Mouse (Mus musculus) neural tube, embryonic 13.5 days (tissue): Measurements from ENCODE around the gene Gjb3. TPM values are rescaled to one million over a fixed set of nuclear protein-coding genes. Genes with fewer than 3 reads are reported as not detected.

Source experiments
- polyA plus RNA-seq: library from polyadenylated mRNA; unstranded; fragments of >200 nt; fragmentation: Nextera tagmentation; extraction: Ambion mirVana; gene quantifications from 2 replicates; pipeline ENCODE4 v1.2.1, GENCODE M21; 2015

Gjb3 gene
- polyA plus RNA-seq, 1 experiment from 2014 or later = not detected

Other genes starting within 250 kb of the Gjb3 start
- gene Tmem35b, start 207.2 kb downstream of the Gjb3 start, polyA plus RNA-seq = 18.6 and 18.8 TPM in 2 replicates
- gene Dlgap3, start 161.6 kb downstream of the Gjb3 start, polyA plus RNA-seq = 12.3 and 13.4 TPM in 2 replicates
- 57.9 and 60.3 TPM in 2 replicates for gene Smim12, start 87.1 kb downstream of the Gjb3 start, polyA plus RNA-seq
- 18.4 and 22.9 TPM in 2 replicates for gene Gja4, start 16.8 kb downstream of the Gjb3 start, polyA plus RNA-seq
- not detected in 2 replicates for gene Gjb4, start 23.2 kb upstream of the Gjb3 start, polyA plus RNA-seq
- gene Gjb5, start 27.3 kb upstream of the Gjb3 start, polyA plus RNA-seq = 0.22 and 0.45 TPM in 2 replicates